Mouse (Mus musculus): Measurements from ENCODE around the gene Arhgap21. TPM values are rescaled to one million over a fixed set of nuclear protein-coding genes. Genes with fewer than 3 reads are reported as not detected.

Arhgap21 gene
- polyA plus RNA-seq, 1 experiment from 2014 or later: 40.9 TPM

- H3K36me3 ChIP-seq (ENCODE audit: control insufficient read depth, insufficient read depth): peaks cover 28% of the 10 kb centered on the region
- no peak overlapping the region for H3K9ac ChIP-seq (replicated peaks; ENCODE audit: low read depth, low read length)
- no peaks in the 10 kb centered on the region for H3K9me3 ChIP-seq (ENCODE audit: control insufficient read depth, low read length)
- H3K27me3 ChIP-seq (replicated peaks; ENCODE audit: control insufficient read depth, insufficient read depth, low read length): no peaks in the 10 kb centered on the region
- H3K4me1 ChIP-seq (replicated peaks; ENCODE audit: control insufficient read depth, insufficient read depth, low read length): no peaks in the 10 kb centered on the region
- no peak overlapping the region for H3K4me2 ChIP-seq (ENCODE audit: low read length)
- no peak overlapping the region for H3K27ac ChIP-seq (ENCODE audit: low read length)
- no peak overlapping the region for H3K4me3 ChIP-seq (replicated peaks; ENCODE audit: low read length)
- ATAC-seq: 0 out of 2 replicates have a peak, but pooled peaks have one; percentile 6
- 68% methylated on average over 3 of the region's 3 CpGs for whole genome bisulfite sequencing
Observed at GRCm38 (mm10) chr2:20865795-20866194, 102.9 kb downstream of the Arhgap21 start.

GRCm38 (mm10) chr2:20864569-20864968, 104.1 kb downstream of the Arhgap21 start:
- H3K4me3 ChIP-seq (replicated peaks; ENCODE audit: low read length): no peak overlapping the region
- H3K27me3 ChIP-seq (replicated peaks; ENCODE audit: control insufficient read depth, insufficient read depth, low read length): no peaks in the 10 kb centered on the region
- no peaks in the 10 kb centered on the region for H3K9me3 ChIP-seq (ENCODE audit: control insufficient read depth, low read length)
- no peaks in the 10 kb centered on the region for H3K4me1 ChIP-seq (replicated peaks; ENCODE audit: control insufficient read depth, insufficient read depth, low read length)
- WGBS: 96% methylated on average over 2 of the region's 2 CpGs
- H3K36me3 ChIP-seq (ENCODE audit: control insufficient read depth, insufficient read depth): peaks cover 32% of the 10 kb centered on the region
- no peak overlapping the region for H3K9ac ChIP-seq (replicated peaks; ENCODE audit: low read depth, low read length)
- no peak for ATAC-seq
- H3K27ac ChIP-seq (ENCODE audit: low read length): no peak overlapping the region
- H3K4me2 ChIP-seq (ENCODE audit: low read length): no peak overlapping the region

GRCm38 (mm10) chr2:20860756-20861155, 107.9 kb downstream of the Arhgap21 start:
- Histone ChIP-seq H3K27ac (ENCODE audit: low read length) (no peak overlapping the region), H3K4me2 (ENCODE audit: low read length) (no peak overlapping the region), H3K27me3 (replicated peaks; ENCODE audit: control insufficient read depth, insufficient read depth, low read length) (no peaks in the 10 kb centered on the region), H3K4me3 (replicated peaks; ENCODE audit: low read length) (no peak overlapping the region), H3K4me1 (replicated peaks; ENCODE audit: control insufficient read depth, insufficient read depth, low read length) (no peaks in the 10 kb centered on the region), H3K9ac (replicated peaks; ENCODE audit: low read depth, low read length) (no peak overlapping the region), H3K9me3 (ENCODE audit: control insufficient read depth, low read length) (no peaks in the 10 kb centered on the region), H3K36me3 (ENCODE audit: control insufficient read depth, insufficient read depth) (peaks cover 50% of the 10 kb centered on the region)
- WGBS: 67% methylated on average over 5 of the region's 5 CpGs
- ATAC-seq: no peak

GRCm38 (mm10) chr2:20849346-20849745, 119.3 kb downstream of the Arhgap21 start:
- Histone ChIP-seq H3K4me3 (replicated peaks; ENCODE audit: low read length) (no peak overlapping the region), H3K27me3 (replicated peaks; ENCODE audit: control insufficient read depth, insufficient read depth, low read length) (no peaks in the 10 kb centered on the region), H3K4me2 (ENCODE audit: low read length) (no peak overlapping the region), H3K4me1 (replicated peaks; ENCODE audit: control insufficient read depth, insufficient read depth, low read length) (no peaks in the 10 kb centered on the region), H3K9ac (replicated peaks; ENCODE audit: low read depth, low read length) (no peak overlapping the region), H3K36me3 (ENCODE audit: control insufficient read depth, insufficient read depth) (peaks cover 51% of the 10 kb centered on the region), H3K27ac (ENCODE audit: low read length) (no peak overlapping the region), H3K9me3 (ENCODE audit: control insufficient read depth, low read length) (no peaks in the 10 kb centered on the region)
- no peak for ATAC-seq
- WGBS: 85% methylated on average over 18 of the region's 18 CpGs

GRCm38 (mm10) chr2:20831608-20832406, 136.9 kb downstream of the Arhgap21 start:
- no peaks in the 10 kb centered on the region for H3K36me3 ChIP-seq (ENCODE audit: control insufficient read depth, insufficient read depth)
- no peaks in the 10 kb centered on the region for H3K27me3 ChIP-seq (replicated peaks; ENCODE audit: control insufficient read depth, insufficient read depth, low read length)
- H3K4me2 ChIP-seq (ENCODE audit: low read length): no peak overlapping the region
- H3K4me3 ChIP-seq (replicated peaks; ENCODE audit: low read length): no peak overlapping the region
- WGBS: 86% methylated on average over 3 of the region's 3 CpGs
- H3K9me3 ChIP-seq (ENCODE audit: control insufficient read depth, low read length): no peaks in the 10 kb centered on the region
- no peaks in the 10 kb centered on the region for H3K4me1 ChIP-seq (replicated peaks; ENCODE audit: control insufficient read depth, insufficient read depth, low read length)
- no peak overlapping the region for H3K27ac ChIP-seq (ENCODE audit: low read length)
- no peak for ATAC-seq
- no peak overlapping the region for H3K9ac ChIP-seq (replicated peaks; ENCODE audit: low read depth, low read length)

- H3K27ac ChIP-seq (ENCODE audit: low read length): no peak overlapping the region
- 80% methylated on average over 3 of the region's 3 CpGs for WGBS
- no peaks in the 10 kb centered on the region for H3K4me1 ChIP-seq (replicated peaks; ENCODE audit: control insufficient read depth, insufficient read depth, low read length)
- no peak overlapping the region for H3K9ac ChIP-seq (replicated peaks; ENCODE audit: low read depth, low read length)
- H3K27me3 ChIP-seq (replicated peaks; ENCODE audit: control insufficient read depth, insufficient read depth, low read length): no peaks in the 10 kb centered on the region
- H3K4me2 ChIP-seq (ENCODE audit: low read length): no peak overlapping the region
- H3K36me3 ChIP-seq (ENCODE audit: control insufficient read depth, insufficient read depth): no peaks in the 10 kb centered on the region
- H3K9me3 ChIP-seq (ENCODE audit: control insufficient read depth, low read length): no peaks in the 10 kb centered on the region
- ATAC-seq: no peak
- H3K4me3 ChIP-seq (replicated peaks; ENCODE audit: low read length): no peak overlapping the region
Observed at GRCm38 (mm10) chr2:20830882-20831281, 137.8 kb downstream of the Arhgap21 start.

GRCm38 (mm10) chr2:20826258-20826657, 142.4 kb downstream of the Arhgap21 start:
- Histone ChIP-seq H3K9me3 (ENCODE audit: control insufficient read depth, low read length) (no peaks in the 10 kb centered on the region), H3K27ac (ENCODE audit: low read length) (no peak overlapping the region), H3K9ac (replicated peaks; ENCODE audit: low read depth, low read length) (no peak overlapping the region), H3K27me3 (replicated peaks; ENCODE audit: control insufficient read depth, insufficient read depth, low read length) (no peaks in the 10 kb centered on the region), H3K4me1 (replicated peaks; ENCODE audit: control insufficient read depth, insufficient read depth, low read length) (no peaks in the 10 kb centered on the region), H3K4me2 (ENCODE audit: low read length) (no peak overlapping the region), H3K4me3 (replicated peaks; ENCODE audit: low read length) (no peak overlapping the region), H3K36me3 (ENCODE audit: control insufficient read depth, insufficient read depth) (no peaks in the 10 kb centered on the region)
- no peak for ATAC-seq

- no peaks in the 10 kb centered on the region for H3K9me3 ChIP-seq (ENCODE audit: control insufficient read depth, low read length)
- no peak for ATAC-seq
- no peaks in the 10 kb centered on the region for H3K27me3 ChIP-seq (replicated peaks; ENCODE audit: control insufficient read depth, insufficient read depth, low read length)
- no peak overlapping the region for H3K4me3 ChIP-seq (replicated peaks; ENCODE audit: low read length)
- no peak overlapping the region for H3K4me2 ChIP-seq (ENCODE audit: low read length)
- no peak overlapping the region for H3K27ac ChIP-seq (ENCODE audit: low read length)
- WGBS: 86% methylated on average over 7 of the region's 7 CpGs
- H3K4me1 ChIP-seq (replicated peaks; ENCODE audit: control insufficient read depth, insufficient read depth, low read length): no peaks in the 10 kb centered on the region
- H3K9ac ChIP-seq (replicated peaks; ENCODE audit: low read depth, low read length): no peak overlapping the region
- no peaks in the 10 kb centered on the region for H3K36me3 ChIP-seq (ENCODE audit: control insufficient read depth, insufficient read depth)
Observed at GRCm38 (mm10) chr2:20818226-20818625, 150.5 kb downstream of the Arhgap21 start.

GRCm38 (mm10) chr2:20813986-20814385, 154.7 kb downstream of the Arhgap21 start:
- no peaks in the 10 kb centered on the region for H3K4me1 ChIP-seq (replicated peaks; ENCODE audit: control insufficient read depth, insufficient read depth, low read length)
- H3K9me3 ChIP-seq (ENCODE audit: control insufficient read depth, low read length): no peaks in the 10 kb centered on the region
- no peak overlapping the region for H3K9ac ChIP-seq (replicated peaks; ENCODE audit: low read depth, low read length)
- no peak for ATAC-seq
- no peak overlapping the region for H3K4me3 ChIP-seq (replicated peaks; ENCODE audit: low read length)
- 90% methylated on average over 2 of the region's 2 CpGs for WGBS
- H3K27me3 ChIP-seq (replicated peaks; ENCODE audit: control insufficient read depth, insufficient read depth, low read length): no peaks in the 10 kb centered on the region
- H3K27ac ChIP-seq (ENCODE audit: low read length): no peak overlapping the region
- H3K36me3 ChIP-seq (ENCODE audit: control insufficient read depth, insufficient read depth): no peaks in the 10 kb centered on the region
- no peak overlapping the region for H3K4me2 ChIP-seq (ENCODE audit: low read length)

- H3K27me3 ChIP-seq (replicated peaks; ENCODE audit: control insufficient read depth, insufficient read depth, low read length): no peaks in the 10 kb centered on the region
- 69% methylated on average over 8 of the region's 8 CpGs for WGBS
Observed at GRCm38 (mm10) chr2:20811506-20811905, 157.2 kb downstream of the Arhgap21 start.

More at GRCm38 (mm10) chr2:20811506-20811905, 157.2 kb downstream of the Arhgap21 start:
- Histone ChIP-seq H3K9me3 (ENCODE audit: control insufficient read depth, low read length) (no peaks in the 10 kb centered on the region), H3K4me1 (replicated peaks; ENCODE audit: control insufficient read depth, insufficient read depth, low read length) (no peaks in the 10 kb centered on the region), H3K4me2 (ENCODE audit: low read length) (no peak overlapping the region), H3K4me3 (replicated peaks; ENCODE audit: low read length) (no peak overlapping the region), H3K9ac (replicated peaks; ENCODE audit: low read depth, low read length) (no peak overlapping the region), H3K27ac (ENCODE audit: low read length) (no peak overlapping the region), H3K36me3 (ENCODE audit: control insufficient read depth, insufficient read depth) (no peaks in the 10 kb centered on the region)
- no peak for ATAC-seq
